Mouse (Mus musculus) left cerebral cortex, postnatal 10 days (tissue): ENCODE results near the gene Vwa2. TPM values are rescaled to one million over a fixed set of nuclear protein-coding genes. Genes with fewer than 3 reads are reported as not detected.

Source experiments
- DNase-seq, 2 experiments: peaks; one replicate each; pipeline ENCODE4 v3.0.0; 2021 to 2022; ENCODE audit warnings: low spot score in 2 of 2, mixed read lengths in 1 of 2; ENCODE audit errors: extremely low spot score in 1 of 2
- intact Hi-C: fragments of 180-260 bp; cut with DNase I; formaldehyde crosslinking; loops from one replicate; pipeline ENCODE4 v1.15.1; 2025
- total RNA-seq, 2 experiments: library from RNA; stranded (reverse); gene quantifications; 2 replicates each; pipeline ENCODE4 v1.2.3; 2021

The Vwa2 gene
- total RNA-seq, 2 experiments from 2014 or later = 0.15 to 0.30 TPM

GRCm38 (mm10) chr19:56904095-56904494 lies 30.0 kb downstream of the Vwa2 start:
- DNase-seq = no peak
- intact Hi-C loops = loop anchor here (10.0 kb wide), 1 partner anchor 479 kb away; no protein-coding TSS in a partner anchor

- intact Hi-C loops = loop anchor here (5.0 to 10.0 kb wide), 2 partner anchors 83 to 481 kb away; partner anchors contain the start of gene Ccdc186
Measured at GRCm38 (mm10) chr19:56905395-56905794, 31.3 kb downstream of the Vwa2 start.

GRCm38 (mm10) chr19:56907850-56908249 lies 33.8 kb downstream of the Vwa2 start:
- intact Hi-C loops = loop anchor here (5.0 to 10.0 kb wide), 2 partner anchors 86 to 483 kb away; partner anchors contain the start of gene Ccdc186
- DNase-seq = no peak

More at GRCm38 (mm10) chr19:56905395-56905794, 31.3 kb downstream of the Vwa2 start:
- no peak for DNase-seq

DNA sequence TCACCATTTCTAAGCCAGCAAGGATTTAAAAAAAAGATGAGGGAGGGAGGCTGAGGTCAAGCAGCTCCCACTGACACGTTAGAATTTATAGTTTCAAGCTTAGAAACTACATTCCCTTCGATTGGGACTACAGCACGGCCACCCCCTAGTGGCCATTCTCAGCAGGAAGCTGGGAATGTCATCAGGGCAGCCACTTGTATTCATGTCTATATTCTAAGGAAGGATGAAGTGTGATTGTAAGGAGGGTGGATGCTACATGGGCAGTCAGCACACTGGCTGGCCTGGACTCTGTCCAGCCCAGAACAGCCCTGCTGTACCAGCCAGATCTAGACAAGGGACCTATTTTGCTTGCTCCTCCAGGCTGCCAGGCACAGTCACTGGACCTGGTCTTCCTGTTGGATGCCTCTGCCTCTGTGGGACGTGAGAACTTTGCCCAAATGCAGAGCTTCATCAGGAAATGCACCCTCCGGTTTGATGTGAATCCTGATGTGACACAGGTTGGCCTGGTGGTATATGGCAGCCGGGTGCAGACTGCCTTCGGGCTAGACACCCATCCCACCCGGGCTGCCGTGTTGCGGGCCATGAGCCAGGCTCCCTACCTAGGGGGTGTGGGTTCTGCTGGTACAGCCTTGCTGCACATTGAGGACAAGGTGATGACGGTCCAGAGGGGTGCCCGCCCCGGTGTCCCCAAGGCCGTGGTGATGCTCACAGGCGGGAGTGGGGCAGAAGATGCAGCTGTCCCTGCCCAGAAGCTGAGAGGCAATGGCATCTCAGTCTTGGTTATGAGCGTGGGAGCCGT lies 34.6 kb downstream of the Vwa2 start:
- peak; percentile 25 to 55 for DNase-seq
- intact Hi-C loops = loop anchor here (5.0 to 10.0 kb wide), 2 partner anchors 86 to 484 kb away; partner anchors contain the start of gene Ccdc186

DNA sequence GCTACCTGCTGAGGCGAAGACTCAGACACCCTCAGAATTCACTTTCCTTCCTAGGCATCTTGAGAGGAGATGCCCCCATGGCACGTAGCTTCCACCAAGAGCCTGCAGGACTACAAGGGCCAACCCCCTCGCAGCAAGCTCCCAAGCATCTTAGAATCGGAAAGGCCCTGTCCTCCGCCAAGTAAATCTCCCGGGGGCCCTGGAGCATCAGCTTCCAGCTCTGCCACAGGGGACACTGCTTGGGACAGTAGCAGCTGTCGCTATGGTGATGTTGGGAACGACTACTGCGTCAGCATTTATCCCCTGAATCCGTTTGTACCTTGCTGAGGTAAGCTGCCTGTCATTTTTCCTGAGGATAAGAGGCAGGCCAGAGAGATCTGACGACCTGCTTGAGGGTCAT lies 36.5 kb downstream of the Vwa2 start:
- no peak for DNase-seq
- intact Hi-C loops = no loop called here

DNA sequence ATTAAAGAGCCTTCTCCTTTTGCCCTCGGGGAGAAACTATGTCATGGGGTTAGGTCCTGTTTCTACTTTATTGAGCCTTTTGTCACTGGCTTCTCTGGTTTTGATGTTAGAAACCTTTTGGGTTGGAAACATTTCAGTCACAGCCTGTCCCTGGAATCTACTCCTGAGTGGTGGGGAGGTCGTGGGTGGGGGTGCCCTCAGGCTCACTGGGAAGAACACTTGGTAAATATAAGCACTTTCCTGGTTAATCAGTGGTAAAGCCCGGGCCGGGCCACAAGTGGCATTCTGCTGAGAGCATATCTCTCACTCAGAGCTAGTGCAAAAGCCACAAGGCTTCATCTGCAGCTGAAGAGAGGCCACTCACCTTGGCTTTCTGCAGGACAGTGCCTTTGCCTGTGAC lies 39.7 kb downstream of the Vwa2 start:
- intact Hi-C loops = no loop called here
- no peak for DNase-seq

DNA sequence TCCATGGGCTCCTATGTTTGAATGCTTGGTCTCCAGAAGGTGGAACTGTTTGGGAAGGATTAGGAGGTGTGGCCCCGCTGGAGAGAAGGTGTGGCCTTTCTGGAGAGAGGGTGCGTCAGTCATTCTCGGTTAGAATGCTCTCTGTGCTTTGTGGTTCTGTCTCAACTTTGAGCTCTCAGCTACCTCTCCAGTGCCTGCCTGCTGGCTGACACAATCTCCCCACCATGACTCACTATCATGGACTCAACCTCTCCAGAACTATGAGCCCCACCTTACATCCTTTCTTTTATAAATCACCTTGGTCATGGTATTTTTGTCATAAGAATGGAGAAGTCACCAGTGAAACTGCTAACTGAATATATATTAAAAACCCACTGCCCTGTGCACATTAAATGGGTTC lies 40.6 kb downstream of the Vwa2 start:
- no peak for DNase-seq
- intact Hi-C loops = no loop called here

DNA sequence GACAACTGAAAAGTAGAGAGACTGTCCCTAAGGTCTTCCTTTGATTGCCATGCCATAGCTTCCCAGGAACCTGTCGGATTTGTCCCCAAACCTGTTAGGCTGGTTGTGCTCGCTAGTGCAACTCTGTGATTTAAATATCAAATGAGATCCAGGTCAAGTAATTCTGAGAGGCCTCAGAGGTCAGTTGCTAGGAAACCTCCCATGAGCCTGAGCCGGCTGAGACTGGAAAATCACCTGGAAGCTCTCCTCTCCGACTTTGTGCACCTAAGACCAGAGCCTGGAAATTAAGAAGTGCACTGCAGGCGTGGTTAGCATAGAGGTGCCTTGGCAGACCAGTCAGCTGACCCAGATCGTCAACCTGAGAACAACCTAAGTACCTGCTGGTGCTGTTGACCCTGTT lies 41.0 kb downstream of the Vwa2 start:
- no peak for DNase-seq

GRCm38 (mm10) chr19:56919628-56920027 lies 45.6 kb downstream of the Vwa2 start:
- intact Hi-C loops = loop anchor here (2.0 to 5.0 kb wide), 2 partner anchors 88 to 119 kb away; partner anchors contain the start of gene Afap1l2
- DNase-seq = peak; percentile 67 to 90

More for the DNA sequence above, 41.0 kb downstream of the Vwa2 start:
- intact Hi-C loops = no loop called here

DNA sequence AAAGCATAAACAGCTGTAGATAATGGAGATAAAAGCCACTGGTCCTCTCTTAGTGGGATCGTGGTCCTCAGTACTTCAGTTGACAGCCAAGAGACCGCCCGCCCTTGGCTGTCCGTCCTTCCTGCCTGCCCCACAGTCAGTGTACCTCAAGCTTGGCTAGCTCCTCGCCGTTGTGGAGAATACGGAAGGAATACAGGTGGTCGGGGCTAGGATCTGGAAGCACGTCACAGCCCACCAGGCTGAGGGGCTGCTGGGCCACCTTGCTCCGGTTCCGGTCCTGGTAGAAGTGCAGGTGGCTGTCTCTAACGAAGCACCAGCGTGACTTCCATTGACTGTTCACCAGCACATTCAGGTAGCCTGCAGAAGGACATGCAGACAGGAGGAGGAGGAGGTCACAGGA lies 46.2 kb downstream of the Vwa2 start:
- intact Hi-C loops = loop anchor here (5.0 kb wide), 1 partner anchor 87 kb away; the partner anchor contains the start of gene Afap1l2
- DNase-seq = no peak

- intact Hi-C loops = loop anchor here (5.0 kb wide), 1 partner anchor 86 kb away; the partner anchor contains the start of gene Afap1l2
- no peak for DNase-seq
Measured at GRCm38 (mm10) chr19:56921744-56922143, 47.7 kb downstream of the Vwa2 start.

- DNase-seq = no peak
- intact Hi-C loops = no loop called here
Measured at GRCm38 (mm10) chr19:56929392-56929791, 55.3 kb downstream of the Vwa2 start.

- intact Hi-C loops = no loop called here
- no peak for DNase-seq
Measured at GRCm38 (mm10) chr19:56930029-56930428, 56.0 kb downstream of the Vwa2 start.

DNA sequence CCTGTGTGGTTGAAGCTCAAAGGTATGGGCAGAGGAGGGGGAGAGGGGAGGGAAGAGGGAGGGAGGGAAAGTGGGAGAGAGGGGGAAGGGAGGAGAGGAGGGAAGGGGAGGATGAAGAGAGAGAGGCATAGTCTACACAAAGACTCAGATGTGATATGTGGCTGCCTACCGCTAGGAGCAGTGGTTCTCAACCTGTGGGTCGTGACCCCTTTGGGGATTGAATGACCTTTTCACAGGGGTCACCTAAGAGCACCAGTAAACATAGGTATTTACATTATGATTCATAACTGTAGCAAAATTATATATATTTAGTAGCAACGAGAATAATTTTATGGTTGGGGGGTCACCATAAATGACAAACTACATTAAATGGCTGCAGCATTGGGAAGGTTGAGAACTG lies 59.8 kb downstream of the Vwa2 start:
- no peak for DNase-seq
- intact Hi-C loops = no loop called here

DNA sequence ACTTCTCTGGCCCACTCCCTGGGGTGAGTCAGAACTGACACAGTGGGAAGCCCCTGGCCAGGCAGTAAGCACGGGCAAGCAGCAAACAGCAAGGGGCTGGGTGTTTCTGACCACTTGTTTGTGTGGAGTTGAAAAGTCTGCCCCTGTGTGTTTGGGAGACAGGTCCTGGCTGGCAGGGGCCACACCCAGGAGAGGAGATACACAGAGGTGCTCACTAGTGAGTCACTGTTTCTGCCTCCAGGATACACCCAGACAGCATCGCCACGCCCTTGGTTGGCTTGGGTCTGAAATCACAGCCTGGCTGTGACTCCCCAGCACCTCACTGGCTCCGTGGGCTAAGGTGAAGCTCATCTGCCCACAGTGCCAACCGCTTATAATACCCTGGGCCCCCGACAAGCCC lies 61.1 kb downstream of the Vwa2 start:
- intact Hi-C loops = no loop called here
- DNase-seq = no peak

DNA sequence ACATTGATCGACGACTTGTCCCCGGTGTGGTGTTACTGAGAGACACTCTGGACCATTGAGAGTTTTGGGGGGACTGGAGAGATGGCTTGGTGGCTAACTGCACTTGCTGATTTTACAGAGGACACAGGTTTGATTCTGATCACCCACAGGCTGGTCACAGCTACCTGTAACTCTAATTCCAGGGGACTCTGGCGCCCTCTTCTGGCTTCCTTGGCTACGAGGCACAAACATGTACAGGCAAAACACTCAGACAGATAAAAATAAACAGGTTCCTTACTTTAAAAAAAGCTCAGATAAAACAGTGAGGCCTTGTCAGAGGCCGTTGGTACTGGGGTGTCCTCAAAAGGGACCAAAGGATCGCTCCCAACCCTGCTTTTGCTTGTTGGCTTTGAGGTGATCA lies 61.7 kb downstream of the Vwa2 start:
- intact Hi-C loops = no loop called here
- no peak for DNase-seq

DNA sequence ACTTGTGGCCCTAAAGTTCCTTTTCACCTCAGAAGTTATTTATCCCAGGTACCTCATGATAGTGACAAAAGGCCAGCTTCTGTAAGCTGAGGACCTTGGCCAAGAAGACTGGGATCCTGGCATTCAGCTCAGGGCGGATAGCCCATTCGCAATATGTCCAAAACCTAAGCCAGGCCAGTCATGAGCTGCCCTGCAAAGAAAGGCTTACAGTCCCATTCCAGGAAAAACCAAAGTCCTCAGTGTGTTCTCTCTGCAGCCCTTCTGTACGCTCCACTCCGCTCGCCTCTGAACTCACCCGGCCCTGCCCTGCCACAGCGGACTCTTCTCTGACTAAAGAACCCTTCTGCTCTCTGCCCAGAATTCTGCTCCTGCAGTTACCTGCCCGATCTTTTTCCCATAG lies 62.2 kb downstream of the Vwa2 start:
- intact Hi-C loops = no loop called here
- DNase-seq = no peak

GRCm38 (mm10) chr19:56937911-56938310 lies 63.9 kb downstream of the Vwa2 start:
- intact Hi-C loops = no loop called here

DNA sequence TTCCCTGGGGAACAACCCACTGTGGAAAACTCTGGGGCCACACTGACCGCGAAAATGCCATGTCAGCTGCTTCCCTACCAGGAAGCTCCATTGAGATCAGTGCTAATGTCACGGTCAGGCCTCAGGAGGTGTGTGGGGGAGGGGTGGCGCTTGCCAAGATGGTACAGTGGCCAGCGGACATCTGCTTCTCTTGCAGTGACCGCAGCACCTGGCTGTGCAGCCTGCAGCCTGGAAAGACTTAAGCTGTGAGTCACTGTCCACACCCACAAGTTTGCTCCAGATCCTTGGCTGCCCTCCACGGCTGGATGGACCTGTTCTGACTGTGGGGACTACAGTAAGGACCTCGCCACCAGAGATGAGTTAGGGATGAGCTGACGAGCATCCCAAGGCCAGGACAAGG lies 65.8 kb downstream of the Vwa2 start:
- intact Hi-C loops = no loop called here
- DNase-seq = peak in 1 of 2 experiments; percentile 48

More at GRCm38 (mm10) chr19:56937911-56938310, 63.9 kb downstream of the Vwa2 start:
- no peak for DNase-seq

DNA sequence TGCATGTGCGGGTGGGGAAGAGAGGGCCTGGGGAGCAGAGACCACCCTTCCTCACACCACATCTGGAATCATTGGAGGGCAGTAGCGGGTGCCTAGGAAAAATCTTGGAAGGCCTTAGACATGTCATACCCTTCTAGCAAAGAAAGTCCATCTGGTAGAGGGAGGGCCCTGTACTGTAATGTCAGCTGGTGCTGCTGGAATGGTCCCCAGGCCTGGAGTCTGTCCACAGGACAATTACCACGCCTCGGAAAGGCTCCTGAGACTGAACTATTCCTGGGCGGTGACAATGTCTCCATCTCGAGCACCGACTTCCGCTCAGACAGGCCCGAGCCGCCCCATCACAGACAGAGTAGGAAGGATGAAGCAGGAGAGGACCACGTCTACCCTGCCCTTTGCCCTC lies 66.5 kb downstream of the Vwa2 start:
- intact Hi-C loops = no loop called here
- DNase-seq = no peak
